Mouse (Mus musculus) Patski (cell line): ENCODE measurements around the gene Rnf31. TPM values are rescaled to one million over a fixed set of nuclear protein-coding genes. Genes with fewer than 3 reads are reported as not detected.

Experiments used
- ATAC-seq: fragments of 100-300 bp; one replicate; pipeline ENCODE4 v1.8.0; 2021
- CTCF ChIA-PET: fragments of 350-600 bp; sonication (Branson Sonifier 250); formaldehyde crosslinking; loops from one replicate; lab custom pipeline; 2022; ENCODE audit warnings: inconsistent platforms; lab: Charles Lee
- POLR2A ChIA-PET: fragments of 350-600 bp; sonication (Branson Sonifier 250); formaldehyde crosslinking; loops from one replicate; lab custom pipeline; 2022; ENCODE audit warnings: antibody characterized with exemption, inconsistent platforms; lab: Charles Lee
- DNase-seq: peaks from one replicate; pipeline ENCODE4 v3.0.0-alpha.2; 2011; ENCODE audit warnings: low read depth, low spot score
- H3K27me3 ChIP-seq: fragments of 371-371 bp; one replicate; pipeline ENCODE4 v1.5.1; 2021
- CTCF ChIP-seq: fragments of 100-300 bp; IDR thresholded peaks from one replicate; pipeline ENCODE4 v1.5.1; 2021
- in situ Hi-C: fragments of 300-500 bp; cut with MboI; formaldehyde crosslinking; loops from 3 replicates; pipeline ENCODE4 v1.11.1; 2018; ENCODE audit warnings: low pct_unique_long_range_greater_than_20kb, mixed read lengths
- polyA plus RNA-seq: library from polyadenylated mRNA; unstranded; gene quantifications from one replicate; pipeline ENCODE4 v1.2.3, GENCODE M21; 2021

Rnf31 gene
- polyA plus RNA-seq, 1 experiment from 2014 or later = 28.0 TPM

GRCm38 (mm10) chr14:55558740-55559448 lies 32.6 kb upstream of the Rnf31 start:
- in situ Hi-C loops = loop anchor here (10.0 kb wide), 1 partner anchor 64 kb away; the partner anchor contains the start of gene Carmil3

GRCm38 (mm10) chr14:55559799-55560201 lies 31.7 kb upstream of the Rnf31 start, which contains the start of gene Dcaf11:
TSS of gene Dcaf11 (plus strand) at chr14:55560006.
- no peak for TF ChIP-seq CTCF
- POLR2A ChIA-PET = interaction anchor here (0.5 to 2.8 kb wide), 8 partner anchors 15 to 986 kb away, joined by 3 to 19 read pairs (median 4); partner anchors contain the start of genes Psme1, Psme2 and Rnf31
- CTCF ChIA-PET = interaction anchor here (1.5 kb wide), 1 partner anchor 18 kb away, joined by 3 read pairs; no protein-coding TSS in a partner anchor
- H3K27me3 ChIP-seq = no peaks in the 10 kb centered on the region
- in situ Hi-C loops = loop anchor here (10.0 kb wide), 1 partner anchor 65 kb away; the partner anchor contains the start of gene Carmil3
- ATAC-seq (peak; percentile 68), DNase-seq (peak; percentile 83)

More at GRCm38 (mm10) chr14:55558740-55559448, 32.6 kb upstream of the Rnf31 start:
- ChIA-PET CTCF (interaction anchor here (0.8 to 1.1 kb wide), 2 partner anchors 62 to 80 kb away, joined by 3 to 4 read pairs; partner anchors contain the start of gene Dhrs4), POLR2A (interaction anchor here (0.5 to 1.9 kb wide), 3 partner anchors 44 to 985 kb away, joined by 3 to 5 read pairs (median 3); no protein-coding TSS in a partner anchor)
- no peak for DNase-seq
- ATAC-seq = no peak
- no peak for TF ChIP-seq CTCF
- no peaks in the 10 kb centered on the region for H3K27me3 ChIP-seq

- in situ Hi-C loops = no loop called here
- H3K27me3 ChIP-seq = no peaks in the 10 kb centered on the region
- POLR2A ChIA-PET = interaction anchor here (0.6 to 2.8 kb wide), 7 partner anchors 16 to 63 kb away, joined by 3 to 19 read pairs (median 4); partner anchors contain the start of genes Psme1, Psme2 and Rnf31
- ATAC-seq (peak; percentile 86), DNase-seq (peak; percentile 94)
- CTCF ChIA-PET = interaction anchor here (1.5 kb wide), 1 partner anchor 18 kb away, joined by 3 read pairs; no protein-coding TSS in a partner anchor
- TF ChIP-seq CTCF = no peak
These were observed 31.1 kb upstream of the Rnf31 start, which contains the start of gene A730061H03Rik for GRCm38 (mm10) chr14:55560202-55561073. TSS of gene A730061H03Rik (minus strand) at chr14:55560406.

GRCm38 (mm10) chr14:55561860-55562259 lies 29.6 kb upstream of the Rnf31 start:
- in situ Hi-C loops = no loop called here
- no peak for TF ChIP-seq CTCF
- ATAC-seq (no peak), DNase-seq (no peak)
- ChIA-PET CTCF (interaction anchor here (1.8 kb wide), 1 partner anchor 13 kb away, joined by 5 read pairs; no protein-coding TSS in a partner anchor), POLR2A (interaction anchor here (0.9 to 2.8 kb wide), 4 partner anchors 10 to 33 kb away, joined by 3 to 19 read pairs (median 6); partner anchors contain the start of gene Psme1)
- no peaks in the 10 kb centered on the region for H3K27me3 ChIP-seq

- POLR2A ChIA-PET = interaction anchor here (1.8 kb wide), 1 partner anchor 46 kb away, joined by 3 read pairs; no protein-coding TSS in a partner anchor
- DNase-seq (no peak), ATAC-seq (no peak)
- in situ Hi-C loops = no loop called here
- CTCF ChIA-PET = interaction anchor here (1.8 to 3.2 kb wide), 2 partner anchors 12 to 15 kb away, joined by 5 to 11 read pairs; partner anchors contain the start of gene Psme1
- TF ChIP-seq CTCF = no peak
- no peaks in the 10 kb centered on the region for H3K27me3 ChIP-seq
These were observed 28.3 kb upstream of the Rnf31 start for GRCm38 (mm10) chr14:55563249-55563648.

- in situ Hi-C loops = no loop called here
- no peak for DNase-seq
- ChIA-PET CTCF (interaction anchor here (0.8 to 3.2 kb wide), 3 partner anchors 10 to 19 kb away, joined by 3 to 11 read pairs (median 3); partner anchors contain the start of genes Emc9 and Psme1), POLR2A (no interaction called here)
- H3K27me3 ChIP-seq = no peaks in the 10 kb centered on the region
- TF ChIP-seq CTCF = no peak
- ATAC-seq = no peak
These were observed 25.8 kb upstream of the Rnf31 start for GRCm38 (mm10) chr14:55565748-55566147.

GRCm38 (mm10) chr14:55567496-55567895 lies 24.0 kb upstream of the Rnf31 start:
- ChIA-PET CTCF (no interaction called here), POLR2A (no interaction called here)
- ATAC-seq (no peak), DNase-seq (no peak)
- TF ChIP-seq CTCF = no peak
- no peaks in the 10 kb centered on the region for H3K27me3 ChIP-seq
- in situ Hi-C loops = no loop called here

GRCm38 (mm10) chr14:55570588-55570987 lies 20.9 kb upstream of the Rnf31 start:
- in situ Hi-C loops = no loop called here
- POLR2A ChIA-PET = no interaction called here
- ATAC-seq (no peak), DNase-seq (no peak)
- H3K27me3 ChIP-seq = no peaks in the 10 kb centered on the region
- no peak for TF ChIP-seq CTCF
- CTCF ChIA-PET = no interaction called here

- POLR2A ChIA-PET = interaction anchor here (0.8 to 1.5 kb wide), 2 partner anchors 10 to 18 kb away, joined by 3 read pairs; no protein-coding TSS in a partner anchor
- TF ChIP-seq CTCF = no peak
- ATAC-seq (no peak), DNase-seq (no peak)
- CTCF ChIA-PET = interaction anchor here (0.8 kb wide), 1 partner anchor 14 kb away, joined by 3 read pairs; no protein-coding TSS in a partner anchor
- H3K27me3 ChIP-seq = no peaks in the 10 kb centered on the region
- in situ Hi-C loops = no loop called here
These were observed 19.7 kb upstream of the Rnf31 start for GRCm38 (mm10) chr14:55571760-55572159.
